In the genomic region with DNA sequence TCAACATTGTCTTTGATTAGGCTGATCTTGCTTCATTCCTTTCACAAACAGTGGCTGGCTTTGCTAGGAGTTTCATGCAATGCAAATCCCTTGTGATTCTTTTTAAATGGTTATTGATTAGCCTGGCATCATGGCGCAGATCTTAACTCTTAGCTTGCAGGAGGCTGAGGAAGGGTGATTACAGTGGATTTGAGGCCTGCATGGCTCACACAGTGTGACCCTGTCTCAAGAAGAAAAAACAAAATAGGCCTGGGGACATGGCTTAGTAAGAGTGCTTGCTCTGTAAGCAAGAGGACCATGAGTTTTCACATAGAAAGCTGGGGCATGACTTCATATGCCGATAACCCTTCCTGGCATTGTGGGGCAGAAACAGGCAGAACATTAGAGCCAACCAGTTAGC, we compare ENCODE assay signal across 22 mouse cellular contexts. TPM values are rescaled to one million over a fixed set of nuclear protein-coding genes. Genes with fewer than 3 reads are reported as not detected.
DNase-seq lines count a peak whose midpoint lies in the region; ATAC-seq lines count a peak whose summit lies in the region.
"Had no signal": no experiment of that assay in that cellular context is flagged by ENCODE, and none has a peak within 500 bp of the region (broad histone marks: within the 10 kb centered on the region; RNA-seq: fewer than 3 reads in every experiment).

No protein-coding gene starts in this region.

- H3K36me3 ChIP-seq in forebrain, embryonic 10.5 days (replicated peaks), result no peaks in the 10 kb centered on the region
- no peaks in the 10 kb centered on the region for H3K36me3 ChIP-seq in forebrain, embryonic 11.5 days (ENCODE audit: control insufficient read depth, insufficient read depth, low read length)
- no peaks in the 10 kb centered on the region for H3K36me3 ChIP-seq in midbrain, embryonic 11.5 days (ENCODE audit: control insufficient read depth, insufficient read depth, low read length)
- H3K36me3 ChIP-seq: embryonic facial prominence, embryonic 15.5 days; heart, embryonic 12.5 days; limb, embryonic 10.5 days; liver, embryonic 12.5 days had no signal

- H3K27me3 ChIP-seq in forebrain, embryonic 10.5 days (ENCODE audit: poor library complexity, severe bottlenecking), result no peaks in the 10 kb centered on the region
- no peaks in the 10 kb centered on the region for H3K27me3 ChIP-seq in forebrain, embryonic 11.5 days (ENCODE audit: control insufficient read depth, insufficient read depth, low read length)
- H3K27me3 ChIP-seq in midbrain, embryonic 11.5 days (ENCODE audit: control insufficient read depth, insufficient read depth, low read length), result no peaks in the 10 kb centered on the region
- H3K27me3 ChIP-seq: embryonic facial prominence, embryonic 15.5 days; heart, embryonic 12.5 days; liver, embryonic 12.5 days had no signal

- no peak overlapping the region for H3K4me2 ChIP-seq in forebrain, embryonic 11.5 days (ENCODE audit: low read depth, low read length, severe bottlenecking)
- H3K4me2 ChIP-seq in midbrain, embryonic 11.5 days, result no peak overlapping the region
- H3K4me2 ChIP-seq: embryonic facial prominence, embryonic 15.5 days; heart, embryonic 12.5 days; liver, embryonic 12.5 days had no signal

- ATAC-seq in forebrain, embryonic 11.5 days (replicated peaks; ENCODE audit: low FRiP score), result no peak
- no peak for ATAC-seq in midbrain, embryonic 11.5 days (ENCODE audit: low FRiP score)
- no peak for ATAC-seq in megakaryocyte-erythroid progenitor cell, adult 5-6 weeks (replicated peaks; ENCODE audit: low FRiP score, low TSS enrichment, poor library complexity, severe bottlenecking)
- ATAC-seq: liver, embryonic 12.5 days had no signal

- peaks cover 46% of the 10 kb centered on the region for H3K4me1 ChIP-seq in forebrain, embryonic 10.5 days
- peaks cover 6% of the 10 kb centered on the region; the same call in 1 of the 2 replicates for H3K4me1 ChIP-seq in forebrain, embryonic 11.5 days (replicated peaks; ENCODE audit: control insufficient read depth, insufficient read depth, low read length)
- peaks cover 19% of the 10 kb centered on the region for H3K4me1 ChIP-seq in midbrain, embryonic 11.5 days (ENCODE audit: control insufficient read depth, insufficient read depth, low read length)
- H3K4me1 ChIP-seq: embryonic facial prominence, embryonic 15.5 days; heart, embryonic 12.5 days; liver, embryonic 12.5 days had no signal

- DNase-seq in forebrain, embryonic 10.5 days (ENCODE audit: extremely low spot score, low spot score), result no peak
- no peak for DNase-seq in forebrain, embryonic 11.5 days (ENCODE audit: low spot score)
- peak; percentile 8 for DNase-seq in retina, embryonic 14.5 days (ENCODE audit: low spot score)
- no peak for DNase-seq in retina, postnatal 1 day
- peak; percentile 85 for DNase-seq in midbrain, embryonic 11.5 days (ENCODE audit: low spot score, missing footprints)
- DNase-seq in ovary, postnatal 10 days (ENCODE audit: low spot score), result no peak
- no peak for DNase-seq in gastrocnemius, adult 18-20 months (ENCODE audit: low spot score)
- DNase-seq: cerebellum, adult 11 months; cerebellum, postnatal 14 days; heart, adult 11 months; heart, postnatal 14 days; kidney, adult 8-10 months; kidney, postnatal 14 days; lung, adult 2 months; lung, postnatal 36 days; right cerebral cortex, adult 18-20 months; thymus, postnatal 14 days had no signal

- H3K27ac ChIP-seq in forebrain, embryonic 10.5 days, result peak overlapping the region; percentile 72
- H3K27ac ChIP-seq in forebrain, embryonic 11.5 days (ENCODE audit: low read depth, low read length), result no peak overlapping the region; the same call in 1 of the 2 replicates
- H3K27ac ChIP-seq in midbrain, embryonic 11.5 days (ENCODE audit: low read depth, low read length), result peak overlapping the region; percentile 78
- H3K27ac ChIP-seq: embryonic facial prominence, embryonic 15.5 days; limb, embryonic 10.5 days; liver, embryonic 12.5 days had no signal

- no peak overlapping the region for H3K9ac ChIP-seq in forebrain, embryonic 11.5 days (ENCODE audit: low read length)
- H3K9ac ChIP-seq in midbrain, embryonic 11.5 days (ENCODE audit: low read length), result no peak overlapping the region
- H3K9ac ChIP-seq: embryonic facial prominence, embryonic 15.5 days; heart, embryonic 12.5 days; liver, embryonic 12.5 days had no signal

- 76% methylated on average over 2 of the region's 2 CpGs for WGBS in forebrain, embryonic 10.5 days
- WGBS in forebrain, embryonic 11.5 days, result 71% methylated on average over 2 of the region's 2 CpGs
- 71% methylated on average over 2 of the region's 2 CpGs for WGBS in midbrain, embryonic 11.5 days

- no peak overlapping the region for H3K4me3 ChIP-seq in forebrain, embryonic 10.5 days
- H3K4me3 ChIP-seq in forebrain, embryonic 11.5 days (ENCODE audit: low read depth, low read length), result no peak overlapping the region
- H3K4me3 ChIP-seq in midbrain, embryonic 11.5 days (ENCODE audit: low read depth, low read length), result no peak overlapping the region
- H3K4me3 ChIP-seq: embryonic facial prominence, embryonic 15.5 days; heart, embryonic 12.5 days; limb, embryonic 10.5 days; liver, embryonic 12.5 days had no signal

- no peaks in the 10 kb centered on the region for H3K9me3 ChIP-seq in forebrain, embryonic 10.5 days
- H3K9me3 ChIP-seq in forebrain, embryonic 11.5 days (ENCODE audit: control insufficient read depth, low read length), result no peaks in the 10 kb centered on the region
- no peaks in the 10 kb centered on the region for H3K9me3 ChIP-seq in midbrain, embryonic 11.5 days (ENCODE audit: control insufficient read depth, low read length)
- H3K9me3 ChIP-seq: embryonic facial prominence, embryonic 15.5 days; heart, embryonic 12.5 days; limb, embryonic 10.5 days; liver, embryonic 12.5 days had no signal

RNA-seq across cellular contexts. Expression of a gene that starts 47.8 kb away (rescaled TPM):
- polyA plus RNA-seq in forebrain, embryonic 10.5 days (2016; fragmentation: Nextera tagmentation; extraction: Ambion mirVana), result 13.5 and 15.1 TPM in 2 replicates
- 16.7 and 19.1 TPM in 2 replicates for polyA plus RNA-seq in forebrain, embryonic 11.5 days (2014; fragmentation: Nextera tagmentation; extraction: Ambion mirVana)
- polyA plus RNA-seq in midbrain, embryonic 11.5 days (2014; fragmentation: Nextera tagmentation; extraction: Ambion mirVana), result 11.3 and 11.8 TPM in 2 replicates
- 10 to 100 TPM; 17.9 to 23.7 TPM for total RNA-seq in gastrocnemius, adult 18-20 months (2021)
- total RNA-seq in megakaryocyte-erythroid progenitor cell, adult 5-6 weeks (2014; fragmentation: Nextera tagmentation), result 19.6 and 24.8 TPM in 2 replicates
- total RNA-seq in megakaryocyte-erythroid progenitor cell, adult 5-6 weeks (2017), result 29.7 and 74.5 TPM in 2 replicates

Comparison
In these comparisons a context has a peak if more than half of its experiments do, and no peak if none do; other contexts are left out.
1. DNase-seq: peak in retina, embryonic 14.5 days (single experiment) and midbrain, embryonic 11.5 days (single experiment); none in forebrain, embryonic 10.5 days (single experiment), forebrain, embryonic 11.5 days (single experiment), retina, postnatal 1 day (single experiment), ovary, postnatal 10 days (single experiment) and gastrocnemius, adult 18-20 months (single experiment).